Mouse (Mus musculus) heart, adult 18-20 months (tissue): Measurements from ENCODE around the gene Slc5a4b. TPM values are rescaled to one million over a fixed set of nuclear protein-coding genes. Genes with fewer than 3 reads are reported as not detected.

Experiments
- microRNA-seq, 2 experiments: library from miRNA; unstranded; fragments of <30 nt; microRNA quantifications; one replicate each; pipeline ENCODE4 v1.2.0; 2022
- total RNA-seq, 2 experiments: library from RNA; stranded (reverse); gene quantifications; 2 replicates each; pipeline ENCODE4 v1.2.3; 2021

Gene Slc5a4b
- total RNA-seq, 2 experiments from 2014 or later = not detected

Small RNA genes within 50 kb of the gene (microRNA-seq; reads per million reads assigned to microRNA genes)
- gene Mir6409 = 0 reads per million in 2 experiments

Other genes with a start within 250 kb of the Slc5a4b start
- gene Derl3, start 217.5 kb downstream of the Slc5a4b start, total RNA-seq = under 1 TPM; 0.57 to 0.74 TPM
- gene Smarcb1, start 189.3 kb downstream of the Slc5a4b start, total RNA-seq = 10 to 100 TPM; 20.5 to 24.2 TPM
- 1,000 to 10,000 TPM; 1,749 to 1,983 TPM for gene Chchd10, start 177.8 kb downstream of the Slc5a4b start, total RNA-seq
- gene Mmp11, start 174.5 kb downstream of the Slc5a4b start, total RNA-seq = 1 to 10 TPM; 5.0 to 5.2 TPM
- not detected for gene Gm867, start 170.3 kb downstream of the Slc5a4b start, total RNA-seq
- under 1 TPM in 1 of 2 experiments, not detected in 1; 0.82 TPM for gene Vpreb3, start 167.9 kb downstream of the Slc5a4b start, total RNA-seq
- gene Gm5134, start 156.4 kb downstream of the Slc5a4b start, total RNA-seq = not detected
- 1 to 10 TPM; 5.9 to 6.0 TPM for gene Zfp280b, start 78.3 kb downstream of the Slc5a4b start, total RNA-seq
- gene Slc5a4a, start 36.5 kb upstream of the Slc5a4b start, total RNA-seq = not detected
- 10 to 100 TPM; 10.8 to 12.6 TPM for gene Prmt2, start 126.9 kb upstream of the Slc5a4b start, total RNA-seq
- 1 to 10 TPM; 2.0 to 2.8 TPM for gene S100b, start 142.9 kb upstream of the Slc5a4b start, total RNA-seq
- gene Dip2a, start 234.3 kb upstream of the Slc5a4b start, total RNA-seq = 1 to 10 TPM; 7.6 to 7.8 TPM